Comparison of ENCODE assay signal across 15 mouse cellular contexts in genomic region chr6:142809373-142810098, GRCm38 (mm10). TPM values are rescaled to one million over a fixed set of nuclear protein-coding genes. Genes with fewer than 3 reads are reported as not detected.
A peak's percentile ranks its signal among the peaks of the same experiment; 100 is the strongest.
DNase-seq lines count a peak whose midpoint lies in the region; ATAC-seq and TF ChIP-seq lines count a peak whose summit lies in the region.
"Had no signal": no experiment of that assay in that cellular context is flagged by ENCODE, and none has a peak within 500 bp of the region (broad histone marks: within the 10 kb centered on the region; RNA-seq: fewer than 3 reads in every experiment).

No protein-coding gene starts in this region.

- peak; percentile 36; the same call in 1 of the 2 replicates for ATAC-seq in kidney, embryonic 14.5 days (ENCODE audit: low FRiP score, low TSS enrichment)
- ATAC-seq in megakaryocyte progenitor cell, adult 5-6 weeks (replicated peaks; ENCODE audit: poor library complexity): 0 out of 2 replicates have a peak, but pooled peaks have one; percentile 15

- H3K27me3 ChIP-seq in kidney, embryonic 14.5 days (ENCODE audit: control insufficient read depth, insufficient read depth, low read length): no peaks in the 10 kb centered on the region
- no peaks in the 10 kb centered on the region for H3K27me3 ChIP-seq in kidney, adult 2 months (replicated peaks; ENCODE audit: control insufficient read depth, insufficient read depth, low read length)
- no peaks in the 10 kb centered on the region for H3K27me3 ChIP-seq in cerebellum, adult 2 months (ENCODE audit: control insufficient read depth, insufficient read depth, low read length)

- H3K36me3 ChIP-seq in kidney, embryonic 14.5 days (ENCODE audit: control insufficient read depth, insufficient read depth, low read length): no peaks in the 10 kb centered on the region
- no peaks in the 10 kb centered on the region for H3K36me3 ChIP-seq in kidney, adult 2 months (ENCODE audit: control insufficient read depth, insufficient read depth, low read length)

- H3K4me1 ChIP-seq in kidney, embryonic 14.5 days (ENCODE audit: control insufficient read depth, insufficient read depth, low read length): no peaks in the 10 kb centered on the region
- H3K4me1 ChIP-seq in kidney, adult 2 months (ENCODE audit: control insufficient read depth, insufficient read depth, low read length): no peaks in the 10 kb centered on the region
- no peaks in the 10 kb centered on the region for H3K4me1 ChIP-seq in cerebellum, adult 2 months (ENCODE audit: control insufficient read depth, insufficient read depth, low read length)

- TF ChIP-seq POLR2A in kidney, adult 2 months (IDR thresholded peaks at IDR 0.05; ENCODE audit: low read depth, low read length): no peak
- TF ChIP-seq POLR2A in cerebellum, adult 2 months (IDR thresholded peaks at IDR 0.05; ENCODE audit: borderline replicate concordance, insufficient read depth, low read length): no peak

- 37% methylated on average over 6 of the region's 6 CpGs for WGBS in kidney, embryonic 14.5 days
- 46% methylated on average over 6 of the region's 6 CpGs for WGBS in kidney, adult 2 months
- WGBS in cerebellum, adult 2 months: 61% methylated on average over 6 of the region's 6 CpGs

- H3K4me3 ChIP-seq in kidney, embryonic 14.5 days (ENCODE audit: low read length): no peak overlapping the region
- H3K4me3 ChIP-seq in kidney, adult 2 months (ENCODE audit: insufficient read depth, low read depth, low read length): no peak overlapping the region
- H3K4me3 ChIP-seq in cerebellum, adult 2 months (replicated peaks; ENCODE audit: insufficient read depth, low read depth, low read length): no peak overlapping the region

- DNase-seq in kidney, adult 2 months: no peak
- peak; percentile 50 for DNase-seq in CD4-positive, CD25-positive, alpha-beta regulatory T cell, adult 2 months (ENCODE audit: low read depth, low spot score)
- peak; percentile 62 for DNase-seq in R1 (ENCODE audit: low read depth, low spot score)
- no peak for DNase-seq in urinary bladder, postnatal 25 days (ENCODE audit: low spot score)
- DNase-seq in cerebellum, adult 2 months: no peak
- DNase-seq: cerebellum, adult 8-10 months; heart, postnatal 10 days; kidney, postnatal 14 days; left cerebral cortex, postnatal 4 days; right cerebral cortex, postnatal 14 days had no signal

- H3K4me2 ChIP-seq in kidney, embryonic 14.5 days (replicated peaks; ENCODE audit: low read depth, low read length): no peak overlapping the region

- TF ChIP-seq CTCF in kidney, adult 2 months (conservative IDR thresholded peaks at IDR 0.05; ENCODE audit: insufficient read depth, insufficient read length, low read depth, low read length): no peak
- TF ChIP-seq CTCF in cerebellum, adult 2 months (IDR thresholded peaks at IDR 0.05; ENCODE audit: borderline replicate concordance, insufficient read depth, low read depth, low read length): no peak

- H3K27ac ChIP-seq in kidney, embryonic 14.5 days (ENCODE audit: low read depth, low read length): no peak overlapping the region
- H3K27ac ChIP-seq in kidney, adult 2 months (ENCODE audit: insufficient read depth, low read depth, low read length): no peak overlapping the region
- no peak overlapping the region for H3K27ac ChIP-seq in cerebellum, adult 2 months (ENCODE audit: insufficient read depth, low read length)

- H3K9me3 ChIP-seq in kidney, embryonic 14.5 days (ENCODE audit: control insufficient read depth, low read length): no peaks in the 10 kb centered on the region

- no peak overlapping the region for H3K9ac ChIP-seq in kidney, embryonic 14.5 days (ENCODE audit: low read depth, low read length)

RNA-seq across cellular contexts. Expression of gene Sult6b2, which starts 5.2 kb away (rescaled TPM):
- 0.16 TPM in 1 of 2 replicates, not detected in the other for polyA plus RNA-seq in kidney, embryonic 14.5 days (2014; fragmentation: Nextera tagmentation; extraction: Ambion mirVana)
- polyA plus RNA-seq in kidney, adult 2 months (2012; rRNA removed): not detected in 2 replicates
- total RNA-seq in megakaryocyte progenitor cell, adult 5-6 weeks (2015): not detected in 2 replicates
- not detected in 2 replicates for total RNA-seq in megakaryocyte progenitor cell, adult 5-6 weeks (2017)
- polyA plus RNA-seq in cerebellum, adult 2 months (2012; rRNA removed): 0.38 and 0.44 TPM in 2 replicates
- total RNA-seq: adrenal gland, adult 18-20 months; granulocyte monocyte progenitor cell, adult 5-6 weeks; heart, postnatal 10 days; megakaryocyte-erythroid progenitor cell, adult 5-6 weeks had no signal

RNA-seq across cellular contexts. Expression of gene Cmas, which starts 53.0 kb away (rescaled TPM):
- 81.1 and 85.6 TPM in 2 replicates for polyA plus RNA-seq in kidney, embryonic 14.5 days (2014; fragmentation: Nextera tagmentation; extraction: Ambion mirVana)
- polyA plus RNA-seq in kidney, adult 2 months (2012; rRNA removed): 11.4 and 16.5 TPM in 2 replicates
- 61.3 and 67.0 TPM in 2 replicates for total RNA-seq in megakaryocyte progenitor cell, adult 5-6 weeks (2015)
- 58.1 and 66.2 TPM in 2 replicates for total RNA-seq in megakaryocyte progenitor cell, adult 5-6 weeks (2017)
- 84.3 and 90.4 TPM in 2 replicates for polyA plus RNA-seq in cerebellum, adult 2 months (2012; rRNA removed)

Comparison
In these comparisons a context has a peak if more than half of its experiments do, and no peak if none do; other contexts are left out.
1. DNase-seq: peak in CD4-positive, CD25-positive, alpha-beta regulatory T cell, adult 2 months (single experiment) and R1 (single experiment); none in kidney, adult 2 months (single experiment), urinary bladder, postnatal 25 days (single experiment) and cerebellum, adult 2 months (0 of 2).